Mouse (Mus musculus) brain, embryonic 18.5 days (tissue): ENCODE measurements around the gene Apom.

Experiments used
- DNase-seq: peaks from one replicate; pipeline ENCODE4 v3.0.0-alpha.2; 2012; ENCODE audit warnings: low read depth, low spot score

Apom gene

GRCm38 (mm10) chr17:35158850-35159593 lies 27.2 kb upstream of the Apom start:
- DNase-seq: no peak

GRCm38 (mm10) chr17:35157661-35158175 lies 25.9 kb upstream of the Apom start:
- DNase-seq: no peak

- DNase-seq: no peak
Observed at GRCm38 (mm10) chr17:35157254-35157653, 25.4 kb upstream of the Apom start.

- DNase-seq: no peak
Observed at GRCm38 (mm10) chr17:35156461-35157200, 24.8 kb upstream of the Apom start.

GRCm38 (mm10) chr17:35155451-35155850 lies 23.6 kb upstream of the Apom start:
- DNase-seq: no peak

- no peak for DNase-seq
Observed at GRCm38 (mm10) chr17:35154616-35155015, 22.8 kb upstream of the Apom start.

GRCm38 (mm10) chr17:35153931-35154330 lies 22.1 kb upstream of the Apom start:
- no peak for DNase-seq

- no peak for DNase-seq
Observed at GRCm38 (mm10) chr17:35153077-35153476, 21.2 kb upstream of the Apom start.

GRCm38 (mm10) chr17:35152121-35152520 lies 20.3 kb upstream of the Apom start:
- no peak for DNase-seq

GRCm38 (mm10) chr17:35147922-35148639 lies 16.2 kb upstream of the Apom start:
- DNase-seq: no peak

- no peak for DNase-seq
Observed at GRCm38 (mm10) chr17:35147348-35147747, 15.5 kb upstream of the Apom start.

- no peak for DNase-seq
Observed at GRCm38 (mm10) chr17:35146139-35146538, 14.3 kb upstream of the Apom start.

- no peak for DNase-seq
Observed at GRCm38 (mm10) chr17:35141971-35142370, 10.1 kb upstream of the Apom start.

GRCm38 (mm10) chr17:35140490-35140996 lies 8.7 kb upstream of the Apom start:
- DNase-seq: no peak

- DNase-seq: no peak
Observed at GRCm38 (mm10) chr17:35139269-35139668, 7.4 kb upstream of the Apom start.

GRCm38 (mm10) chr17:35135591-35136320 lies 3.9 kb upstream of the Apom start:
- no peak for DNase-seq

GRCm38 (mm10) chr17:35134801-35135590 lies 3.1 kb upstream of the Apom start, which contains the start of gene Bag6:
TSS of gene Bag6 (plus strand) at chr17:35135178.
- DNase-seq: peak; percentile 92

GRCm38 (mm10) chr17:35133517-35133916 lies 1.7 kb upstream of the Apom start:
- no peak for DNase-seq

GRCm38 (mm10) chr17:35132174-35132560 lies 317 bp upstream of the Apom start:
- no peak for DNase-seq

GRCm38 (mm10) chr17:35131038-35131437 lies 812 bp downstream of the Apom start:
- no peak for DNase-seq
